Mouse (Mus musculus) erythroblast, adult 5-6 weeks (primary cell): ENCODE data around the gene Setd3. TPM values are rescaled to one million over a fixed set of nuclear protein-coding genes. Genes with fewer than 3 reads are reported as not detected.

Experiments
- ATAC-seq: replicated peaks from 2 replicates; pipeline ENCODE4 v1.8.0; 2016; ENCODE audit warnings: moderate number of reproducible peaks, mild to moderate bottlenecking, moderate TSS enrichment, inconsistent platforms; ENCODE audit not compliant: poor library complexity, low FRiP score, severe bottlenecking
- total RNA-seq, 2 experiments: library from RNA; stranded (forward) in 1 of 2; stranded (reverse) in 1 of 2; fragments of 150-400 nt in 1 of 2; fragments of 200-764, 138-1000 nt in 1 of 2; gene quantifications; 2 replicates each; pipeline versions ENCODE4 v1.2.3 to v1.2.4; 2015 to 2017; ENCODE audit warnings: low replicate concordance in 2 of 2

Gene Setd3
- total RNA-seq, 2 experiments from 2014 or later, result 19.4 to 51.3 TPM

GRCm38 (mm10) chr12:108098201-108098980 is 80.7 kb downstream of the Setd3 start:
- no peak for ATAC-seq

- no peak for ATAC-seq
These were observed 81.5 kb downstream of the Setd3 start for GRCm38 (mm10) chr12:108097643-108098042.

- no peak for ATAC-seq
These were observed 90.9 kb downstream of the Setd3 start for GRCm38 (mm10) chr12:108088253-108088652.

- ATAC-seq, result no peak
These were observed 91.6 kb downstream of the Setd3 start for GRCm38 (mm10) chr12:108087489-108087888.

GRCm38 (mm10) chr12:108078122-108078752 is 100.9 kb downstream of the Setd3 start:
- no peak for ATAC-seq

- ATAC-seq, result no peak
These were observed 106.2 kb downstream of the Setd3 start for GRCm38 (mm10) chr12:108072907-108073306.

GRCm38 (mm10) chr12:108070685-108071662 is 108.1 kb downstream of the Setd3 start:
- ATAC-seq, result no peak

GRCm38 (mm10) chr12:108069504-108069903 is 109.6 kb downstream of the Setd3 start:
- ATAC-seq, result no peak

- no peak for ATAC-seq
These were observed 111.2 kb downstream of the Setd3 start for GRCm38 (mm10) chr12:108067811-108068375.

- ATAC-seq, result no peak
These were observed 111.9 kb downstream of the Setd3 start for GRCm38 (mm10) chr12:108067231-108067630.

- ATAC-seq, result no peak
These were observed 114.6 kb downstream of the Setd3 start for GRCm38 (mm10) chr12:108064396-108064998.

- ATAC-seq, result no peak
These were observed 115.1 kb downstream of the Setd3 start for GRCm38 (mm10) chr12:108063986-108064385.

GRCm38 (mm10) chr12:108062137-108062536 is 117.0 kb downstream of the Setd3 start:
- no peak for ATAC-seq

GRCm38 (mm10) chr12:108061661-108062060 is 117.5 kb downstream of the Setd3 start:
- no peak for ATAC-seq

Other genes with a start within 250 kb of the Setd3 start
- gene Bcl11b, start 175.7 kb downstream of the Setd3 start, total RNA-seq (2015; ENCODE audit: low replicate concordance), result 0.21 TPM in 1 of 2 replicates, not detected in the other
- 0.28 TPM in 1 of 2 replicates, not detected in the other for gene Bcl11b, start 175.7 kb downstream of the Setd3 start, total RNA-seq (2017; ENCODE audit: low replicate concordance)
- 41.6 and 43.4 TPM in 2 replicates for gene Ccnk, start 265 bp upstream of the Setd3 start, total RNA-seq (2015; ENCODE audit: low replicate concordance)
- 12.8 and 18.7 TPM in 2 replicates for gene Ccnk, start 265 bp upstream of the Setd3 start, total RNA-seq (2017; ENCODE audit: low replicate concordance)
- 0.38 TPM in 1 of 2 replicates, not detected in the other for gene Ccdc85c, start 96.1 kb upstream of the Setd3 start, total RNA-seq (2015; ENCODE audit: low replicate concordance)
- 0.28 TPM in 1 of 2 replicates, not detected in the other for gene Ccdc85c, start 96.1 kb upstream of the Setd3 start, total RNA-seq (2017; ENCODE audit: low replicate concordance)
- gene Hhipl1, start 127.0 kb upstream of the Setd3 start, total RNA-seq (2015; ENCODE audit: low replicate concordance), result not detected in 2 replicates
- gene Hhipl1, start 127.0 kb upstream of the Setd3 start, total RNA-seq (2017; ENCODE audit: low replicate concordance), result not detected in 2 replicates
- not detected in 2 replicates for gene Cyp46a1, start 155.1 kb upstream of the Setd3 start, total RNA-seq (2015; ENCODE audit: low replicate concordance)
- 0.84 TPM in 1 of 2 replicates, not detected in the other for gene Cyp46a1, start 155.1 kb upstream of the Setd3 start, total RNA-seq (2017; ENCODE audit: low replicate concordance)
- gene Eml1, start 191.6 kb upstream of the Setd3 start, total RNA-seq (2015; ENCODE audit: low replicate concordance), result not detected in 2 replicates
- not detected in 2 replicates for gene Eml1, start 191.6 kb upstream of the Setd3 start, total RNA-seq (2017; ENCODE audit: low replicate concordance)